Mouse (Mus musculus) frontal cortex, adult (tissue): ENCODE data around the gene Sptssa.
"Not testable (repeated sequence)": the region's sequence is repeated elsewhere in the genome, so short reads cannot be mapped to it uniquely, and the experiment has no call there.

ENCODE experiments used
- ATAC-seq: cut with Nextera tagmentation; 2 replicates; pipeline ENCODE4 v1.9.2; 2017; ENCODE audit warnings: mild to moderate bottlenecking, moderate library complexity, mixed read lengths; ENCODE audit not compliant: low TSS enrichment

The Sptssa gene

GRCm38 (mm10) chr12:54656396-54657171, at the start of gene Sptssa:
TSS of gene Sptssa (minus strand) at chr12:54656573.
- peak; percentile 96 for ATAC-seq

- ATAC-seq: no peak
Observed at GRCm38 (mm10) chr12:54699394-54699793, 43.0 kb upstream of the Sptssa start.

GRCm38 (mm10) chr12:54697791-54698250, 41.4 kb upstream of the Sptssa start:
- ATAC-seq: no peak

- no peak for ATAC-seq
Observed at GRCm38 (mm10) chr12:54697003-54697597, 40.7 kb upstream of the Sptssa start.

GRCm38 (mm10) chr12:54696242-54697002, 40.0 kb upstream of the Sptssa start:
- peak; percentile 69 for ATAC-seq

GRCm38 (mm10) chr12:54695511-54696241, 39.3 kb upstream of the Sptssa start, which contains the start of gene Eapp:
TSS of gene Eapp (minus strand) at chr12:54695897.
- peak; percentile 94 for ATAC-seq

- ATAC-seq: no peak
Observed at GRCm38 (mm10) chr12:54694847-54695510, 38.6 kb upstream of the Sptssa start.

- ATAC-seq: no peak
Observed at GRCm38 (mm10) chr12:54689082-54689481, 32.7 kb upstream of the Sptssa start.

GRCm38 (mm10) chr12:54683182-54683581, 26.8 kb upstream of the Sptssa start:
- ATAC-seq: peak; percentile 81

- ATAC-seq: no peak
Observed at GRCm38 (mm10) chr12:54676709-54677108, 20.3 kb upstream of the Sptssa start.

GRCm38 (mm10) chr12:54675396-54675795, 19.0 kb upstream of the Sptssa start:
- ATAC-seq: no peak

- ATAC-seq: no peak
Observed at GRCm38 (mm10) chr12:54671262-54671661, 14.9 kb upstream of the Sptssa start.

- ATAC-seq: no peak
Observed at GRCm38 (mm10) chr12:54668141-54668540, 11.8 kb upstream of the Sptssa start.

- ATAC-seq: no peak
Observed at GRCm38 (mm10) chr12:54665526-54665925, 9.2 kb upstream of the Sptssa start.

GRCm38 (mm10) chr12:54661470-54661869, 5.1 kb upstream of the Sptssa start:
- ATAC-seq: not testable (repeated sequence)

- ATAC-seq: no peak
Observed at GRCm38 (mm10) chr12:54659901-54660300, 3.5 kb upstream of the Sptssa start.

GRCm38 (mm10) chr12:54658425-54659092, 2.2 kb upstream of the Sptssa start:
- no peak for ATAC-seq

- ATAC-seq: no peak
Observed at GRCm38 (mm10) chr12:54657951-54658350, 1.6 kb upstream of the Sptssa start.

- no peak for ATAC-seq
Observed at GRCm38 (mm10) chr12:54657226-54657625, 853 bp upstream of the Sptssa start.

- peak; percentile 15; the same call in 1 of the 2 replicates for ATAC-seq
Observed at GRCm38 (mm10) chr12:54656039-54656395, 356 bp downstream of the Sptssa start.
